Mouse (Mus musculus) MEL (cell line): Measurements from ENCODE around the gene Arhgef25. TPM values are rescaled to one million over a fixed set of nuclear protein-coding genes. Genes with fewer than 3 reads are reported as not detected.

Experiments
- DNase-seq: peaks from one replicate; pipeline ENCODE4 v3.0.0; 2011; ENCODE audit warnings: low read depth, low spot score
- H3K27ac ChIP-seq: 2 replicates; pipeline ENCODE4 v1.5.1; 2012; ENCODE audit warnings: low read depth, mild to moderate bottlenecking, control low read depth, low read length, moderate library complexity; ENCODE audit not compliant: control insufficient read depth
- H3K27me3 ChIP-seq, 2 experiments: fragments of 150-350 bp in 1 of 2; sonication (generic) in 1 of 2; 2 replicates each; pipeline ENCODE4 v1.6.1; 2012; ENCODE audit warnings: low read length in 2 of 2, mild to moderate bottlenecking in 2 of 2, improper control_type of control experiment in 1 of 2, moderate library complexity in 1 of 2; ENCODE audit not compliant: insufficient read depth in 2 of 2, control insufficient read depth in 1 of 2
- H3K36me3 ChIP-seq, 2 experiments: 2 replicates each; pipeline ENCODE4 v1.6.1; 2012 to 2014; ENCODE audit warnings: low read length in 2 of 2, improper control_type of control experiment in 1 of 2, inconsistent platforms in 1 of 2, mild to moderate bottlenecking in 1 of 2; ENCODE audit not compliant: insufficient read depth in 2 of 2, control insufficient read depth in 1 of 2
- H3K4me1 ChIP-seq, 2 experiments: fragments of 150-350 bp in 1 of 2; sonication (generic) in 1 of 2; 2 replicates each; pipeline ENCODE4 v1.6.1; 2012; ENCODE audit warnings: low read length in 2 of 2, improper control_type of control experiment in 1 of 2, mild to moderate bottlenecking in 1 of 2; ENCODE audit not compliant: insufficient read depth in 2 of 2, control insufficient read depth in 1 of 2
- H3K4me3 ChIP-seq, 2 experiments: fragments of 150-350 bp in 1 of 2; sonication (generic) in 1 of 2; 2 replicates each; pipeline ENCODE4 v1.5.1; 2012; ENCODE audit warnings: low read depth in 2 of 2, low read length in 2 of 2, mild to moderate bottlenecking in 2 of 2, moderate library complexity in 2 of 2, control low read depth in 1 of 2, improper control_type of control experiment in 1 of 2; ENCODE audit not compliant: control insufficient read depth in 1 of 2, insufficient read depth in 1 of 2
- H3K79me2 ChIP-seq: 2 replicates; pipeline ENCODE4 v1.6.1; 2012; ENCODE audit warnings: mild to moderate bottlenecking, low read length, moderate library complexity; ENCODE audit not compliant: control insufficient read depth, poor library complexity, insufficient read depth
- H3K9ac ChIP-seq: 2 replicates; pipeline ENCODE4 v1.6.1; 2012; ENCODE audit warnings: low read depth, mild to moderate bottlenecking, control low read depth, low read length, moderate library complexity; ENCODE audit not compliant: control insufficient read depth, poor library complexity, severe bottlenecking
- H3K9me3 ChIP-seq: fragments of 150-350 bp; sonication (generic); replicated peaks from 2 replicates; pipeline ENCODE4 v1.6.1; 2012; ENCODE audit warnings: mild to moderate bottlenecking, low read length, improper control_type of control experiment, moderate library complexity; ENCODE audit not compliant: insufficient read depth
- BHLHE40 ChIP-seq: IDR thresholded peaks from 2 replicates; pipeline ENCODE4 v1.6.1; 2012; ENCODE audit warnings: low read depth, mild to moderate bottlenecking, inconsistent platforms, low read length, improper control_type of control experiment, borderline replicate concordance
- CHD1 ChIP-seq: IDR thresholded peaks from 2 replicates; pipeline ENCODE4 v1.6.1; 2012; ENCODE audit warnings: low read depth, mild to moderate bottlenecking, inconsistent platforms, low read length, improper control_type of control experiment
- CHD2 ChIP-seq: IDR thresholded peaks from 2 replicates; pipeline ENCODE4 v1.6.1; 2011; ENCODE audit warnings: low read length, improper control_type of control experiment
- E2F4 ChIP-seq: IDR thresholded peaks from 2 replicates; pipeline ENCODE4 v1.6.1; 2011; ENCODE audit warnings: low read depth, low read length, improper control_type of control experiment, borderline replicate concordance
- ELF1 ChIP-seq: IDR thresholded peaks from 2 replicates; pipeline ENCODE4 v1.6.1; 2014; ENCODE audit warnings: low read depth, mild to moderate bottlenecking, inconsistent platforms, low read length, improper control_type of control experiment, moderate library complexity
- EP300 ChIP-seq, 2 experiments: IDR thresholded peaks; 2 replicates each; pipeline ENCODE4 v1.6.1; 2011; ENCODE audit warnings: improper control_type of control experiment in 2 of 2, low read length in 2 of 2, low read depth in 1 of 2, mild to moderate bottlenecking in 1 of 2
- HCFC1 ChIP-seq: IDR thresholded peaks from 2 replicates; pipeline ENCODE4 v1.6.1; 2012; ENCODE audit warnings: low read depth, mild to moderate bottlenecking, inconsistent platforms, low read length, improper control_type of control experiment, moderate library complexity
- KAT2A ChIP-seq: conservative IDR thresholded peaks from 2 replicates; pipeline ENCODE4 v1.6.1; 2012; ENCODE audit warnings: low read depth, low read length, improper control_type of control experiment, inconsistent platforms
- MAX ChIP-seq: IDR thresholded peaks from 2 replicates; pipeline ENCODE4 v1.6.1; 2011; ENCODE audit warnings: low read length, improper control_type of control experiment
- MXI1 ChIP-seq: IDR thresholded peaks from 2 replicates; pipeline ENCODE4 v1.6.1; 2011; ENCODE audit warnings: mild to moderate bottlenecking, low read depth, low read length, improper control_type of control experiment
- MYC ChIP-seq: IDR thresholded peaks from 2 replicates; pipeline ENCODE4 v1.6.1; 2011; ENCODE audit warnings: low read depth, mild to moderate bottlenecking, low read length, improper control_type of control experiment, moderate library complexity
- NELFE ChIP-seq: IDR thresholded peaks from 2 replicates; pipeline ENCODE4 v1.6.1; 2011; ENCODE audit warnings: low read depth, low read length, improper control_type of control experiment
- NRF1 ChIP-seq: IDR thresholded peaks from 2 replicates; pipeline ENCODE4 v1.6.1; 2014; ENCODE audit warnings: low read depth, mild to moderate bottlenecking, inconsistent platforms, low read length, improper control_type of control experiment, moderate library complexity; ENCODE audit not compliant: poor library complexity, insufficient read depth, severe bottlenecking
- POLR2A ChIP-seq, 2 experiments: IDR thresholded peaks; 2 replicates each; pipeline ENCODE4 v1.6.1; 2011 to 2012; ENCODE audit warnings: low read length in 2 of 2, mild to moderate bottlenecking in 2 of 2, control low read depth in 1 of 2, improper control_type of control experiment in 1 of 2, low read depth in 1 of 2, moderate library complexity in 1 of 2; ENCODE audit not compliant: control insufficient read depth in 1 of 2, insufficient read depth in 1 of 2, poor library complexity in 1 of 2
- POLR2AphosphoS5 ChIP-seq: IDR thresholded peaks from 2 replicates; pipeline ENCODE4 v1.6.1; 2012; ENCODE audit warnings: low read depth, borderline replicate concordance, mild to moderate bottlenecking, inconsistent platforms, low read length, moderate library complexity, mixed read lengths
- RAD21 ChIP-seq: IDR thresholded peaks from 2 replicates; pipeline ENCODE4 v1.6.1; 2011; ENCODE audit warnings: mild to moderate bottlenecking, low read depth, low read length, improper control_type of control experiment
- SMC3 ChIP-seq: IDR thresholded peaks from 2 replicates; pipeline ENCODE4 v1.6.1; 2011; ENCODE audit warnings: low read depth, low read length, improper control_type of control experiment
- TAL1 ChIP-seq: IDR thresholded peaks from 2 replicates; pipeline ENCODE4 v1.6.1; 2012; ENCODE audit warnings: mild to moderate bottlenecking, inconsistent platforms, low read length, moderate library complexity, mixed read lengths
- TBP ChIP-seq: IDR thresholded peaks from 2 replicates; pipeline ENCODE4 v1.8.0; 2011; ENCODE audit warnings: low read depth, low read length, improper control_type of control experiment
- USF2 ChIP-seq, 2 experiments: IDR thresholded peaks; 2 replicates each; pipeline ENCODE4 v1.6.1; 2011 to 2012; ENCODE audit warnings: improper control_type of control experiment in 2 of 2, low read length in 2 of 2, borderline replicate concordance in 1 of 2, inconsistent platforms in 1 of 2, low read depth in 1 of 2, mild to moderate bottlenecking in 1 of 2; ENCODE audit not compliant: insufficient read depth in 1 of 2
- ZKSCAN1 ChIP-seq: IDR thresholded peaks from 2 replicates; pipeline ENCODE4 v1.6.1; 2012; ENCODE audit warnings: low read depth, mild to moderate bottlenecking, inconsistent platforms, low read length, improper control_type of control experiment, moderate library complexity
- ZMIZ1 ChIP-seq: IDR thresholded peaks from 2 replicates; pipeline ENCODE4 v1.6.1; 2012; ENCODE audit warnings: low read depth, mild to moderate bottlenecking, inconsistent platforms, low read length, improper control_type of control experiment, moderate library complexity
- ZNF384 ChIP-seq: IDR thresholded peaks from 2 replicates; pipeline ENCODE4 v1.6.1; 2012; ENCODE audit warnings: low read depth, mild to moderate bottlenecking, inconsistent platforms, low read length, improper control_type of control experiment
- polyA plus RNA-seq, 2 experiments: library from polyadenylated mRNA; stranded (reverse) in 1 of 2; unstranded in 1 of 2; fragments of >175 nt in 1 of 2; fragments of >200 nt in 1 of 2; gene quantifications; 2 replicates each; pipeline versions ENCODE4 v1.2.1 to v1.2.4; 2012; ENCODE audit warnings: low replicate concordance in 2 of 2, low read depth in 1 of 2; ENCODE audit not compliant: insufficient read length in 2 of 2, insufficient read depth in 1 of 2, missing spikeins in 1 of 2
- total RNA-seq: library from RNA; depleted of rRNA; stranded (reverse); fragments of 300-350 nt; gene quantifications from 2 replicates; pipeline ENCODE4 v1.2.3, GENCODE M21; 2012

Gene Arhgef25
- total and polyA plus RNA-seq, 3 experiments: 16.9 to 44.6 TPM; not detected in 1

DNA sequence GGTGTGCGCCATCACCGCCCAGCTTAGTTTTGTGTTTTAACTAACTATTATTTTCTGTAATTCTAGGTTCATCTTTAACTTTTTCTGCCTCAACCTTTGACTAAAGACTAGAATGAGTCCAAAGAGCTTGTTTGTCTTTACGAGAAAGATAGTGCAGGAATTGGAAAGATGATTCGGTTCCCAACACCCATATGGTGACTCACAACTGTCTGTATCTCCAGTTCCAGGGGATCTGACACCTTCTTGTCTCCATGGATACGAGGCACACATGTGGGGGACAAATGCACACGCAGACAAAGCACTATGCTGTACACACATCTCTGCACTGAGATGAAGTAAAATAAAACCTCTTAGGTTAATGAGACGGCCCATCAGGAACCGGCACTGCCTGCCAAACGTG lies 29.8 kb downstream of the Arhgef25 start:
- Histone ChIP-seq H3K36me3 (peaks cover 0 to 15% of the 10 kb centered on the region in 2 experiments; a peak in 2 of 4 replicates), H3K4me3 (no peak overlapping the region)
- TF ChIP-seq CHD2 (no peak), BHLHE40 (no peak), E2F4 (no peak)
- TF ChIP-seq, all 39 proteins: peak for 0

DNA sequence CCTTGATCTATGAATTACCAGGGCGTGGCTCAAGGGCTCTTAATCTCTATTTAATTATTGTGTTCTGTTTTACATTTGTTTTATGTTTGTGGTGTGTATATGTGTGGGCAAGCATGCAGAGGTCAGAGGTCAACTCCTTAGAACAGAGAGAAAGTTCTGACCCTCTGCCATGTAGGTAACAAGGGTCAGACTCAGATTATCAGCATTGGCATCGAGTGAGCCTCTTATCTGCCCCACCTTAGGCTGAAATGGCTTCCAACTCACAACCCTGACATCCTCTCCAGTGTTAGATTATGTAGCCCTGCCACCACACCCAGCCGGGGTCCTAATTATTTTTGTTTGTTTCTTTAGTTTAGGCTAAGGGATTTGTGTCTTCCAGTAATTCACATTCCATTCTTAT lies 31.4 kb downstream of the Arhgef25 start:
- no peaks in the 10 kb centered on the region for H3K27me3 ChIP-seq
- H3K9ac ChIP-seq: no peak overlapping the region
- no peak overlapping the region for H3K4me3 ChIP-seq
- H3K36me3 ChIP-seq: peaks cover 0 to 5% of the 10 kb centered on the region in 2 experiments; a peak in 2 of 4 replicates
- TF ChIP-seq KAT2A (no peak), NELFE (no peak), ZMIZ1 (no peak), ELF1 (no peak), CHD2 (no peak), E2F4 (no peak), MAX (no peak)
- H3K27ac ChIP-seq: no peak overlapping the region
- no peak for DNase-seq
- H3K9me3 ChIP-seq: no peaks in the 10 kb centered on the region
- no peaks in the 10 kb centered on the region for H3K79me2 ChIP-seq
- peaks cover 2 to 12% of the 10 kb centered on the region in 2 experiments; a peak in 2 of 4 replicates for H3K4me1 ChIP-seq

More for the DNA sequence above, 29.8 kb downstream of the Arhgef25 start:
- Histone ChIP-seq H3K9me3 (no peaks in the 10 kb centered on the region), H3K9ac (no peak overlapping the region), H3K27me3 (no peaks in the 10 kb centered on the region), H3K27ac (no peak overlapping the region), H3K4me1 (peaks cover 2 to 20% of the 10 kb centered on the region in 2 experiments; a peak in 3 of 4 replicates), H3K79me2 (peaks cover 5% of the 10 kb centered on the region)
- DNase-seq: no peak

DNA sequence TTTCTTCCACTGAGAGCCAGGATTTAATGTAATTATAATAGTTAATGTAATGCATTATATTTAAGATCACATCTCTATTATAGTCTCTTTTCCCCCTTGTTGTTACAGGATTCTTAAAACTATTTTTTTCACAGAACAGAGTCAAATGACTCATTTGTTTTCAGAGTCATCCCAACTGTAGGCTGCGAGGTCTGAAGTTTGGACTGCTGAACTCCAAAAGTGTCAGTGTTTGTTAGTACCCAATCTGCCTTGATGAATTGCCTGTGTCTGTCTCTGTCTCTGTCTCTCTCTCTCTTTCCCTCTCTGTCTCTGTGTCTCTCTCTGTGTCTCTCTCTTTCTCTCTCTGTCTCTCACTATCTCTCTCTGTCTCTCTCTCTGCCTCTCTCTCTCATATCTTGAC lies 33.4 kb downstream of the Arhgef25 start:
- no peak for DNase-seq
- peaks cover 2 to 10% of the 10 kb centered on the region in 2 experiments; a peak in 2 of 4 replicates for H3K4me1 ChIP-seq
- H3K9ac ChIP-seq: no peak overlapping the region
- no peaks in the 10 kb centered on the region for H3K27me3 ChIP-seq
- H3K27ac ChIP-seq: no peak overlapping the region
- peaks cover 0 to 5% of the 10 kb centered on the region in 2 experiments; a peak in 2 of 4 replicates for H3K36me3 ChIP-seq
- H3K79me2 ChIP-seq: no peaks in the 10 kb centered on the region
- TF ChIP-seq ZKSCAN1 (no peak), USF2 (IDR thresholded peaks at IDR 0.05; ENCODE audit: borderline replicate concordance in 1 of 2, insufficient read depth in 1 of 2, low read depth in 1 of 2, low read length in 2 of 2) (no peak), NELFE (no peak), KAT2A (no peak), E2F4 (no peak), HCFC1 (no peak), RAD21 (no peak), POLR2AphosphoS5 (no peak), SMC3 (no peak), ZNF384 (no peak), ELF1 (no peak), TAL1 (no peak), MYC (no peak), MXI1 (no peak), TBP (no peak), CHD1 (no peak), EP300 (IDR thresholded peaks at IDR 0.05; ENCODE audit: low read depth in 1 of 2, low read length in 2 of 2) (no peak), BHLHE40 (no peak), NRF1 (no peak), POLR2A (IDR thresholded peaks at IDR 0.05; ENCODE audit: control insufficient read depth in 1 of 2, insufficient read depth in 1 of 2, low read depth in 1 of 2, low read length in 2 of 2, poor library complexity in 1 of 2) (no peak)
- TF ChIP-seq, all 39 proteins: peak for 0
- H3K9me3 ChIP-seq: no peaks in the 10 kb centered on the region
- no peak overlapping the region for H3K4me3 ChIP-seq
